Mouse (Mus musculus) T-helper 2 cell (primary cell): ENCODE measurements at regions not wholly inside any gene's neighbourhood (a gene's known extent, or its start where the extent isn't known, plus 50 kb on each side); places are given as distances from the start of the nearest gene placed in this dataset.

ENCODE experiments used
- in situ Hi-C: fragments of 300-600 bp; cut with MboI, MseI; formaldehyde crosslinking; loops from one replicate; pipeline ENCODE4 v1.15.1; 2025; ENCODE audit warnings: high pct_unique_total_duplicates

GRCm38 (mm10) chr4:121735636-121736325, 113.9 kb upstream of the Gm12887 start:
- in situ Hi-C loops, result loop anchor here (10.0 kb wide), 2 partner anchors 419 to 759 kb away; no protein-coding TSS in a partner anchor
